Mouse (Mus musculus): Measurements from ENCODE around the gene Gm17622. TPM values are rescaled to one million over a fixed set of nuclear protein-coding genes. Genes with fewer than 3 reads are reported as not detected.

Gm17622 gene
- polyA plus RNA-seq, 1 experiment = not detected

DNA sequence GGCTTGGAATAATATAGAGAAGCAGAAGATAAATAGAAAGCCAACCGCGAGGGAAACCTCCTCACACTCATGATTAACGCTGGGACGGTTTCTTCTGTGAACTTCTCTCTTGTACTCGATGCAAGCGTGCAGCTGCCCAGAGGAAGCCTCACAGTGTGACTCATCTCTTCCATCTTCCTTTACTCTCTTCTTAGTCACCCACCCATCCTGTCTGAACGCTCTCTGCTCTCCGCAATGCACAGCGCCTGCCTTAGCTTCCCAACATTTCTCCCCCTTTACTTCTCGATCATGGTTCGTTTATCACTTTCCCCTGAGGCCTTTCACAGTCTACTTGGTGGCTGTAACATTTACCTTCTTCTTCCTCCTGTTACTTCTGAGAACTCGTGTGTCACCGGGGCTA, 20.1 kb downstream of the Gm17622 start:
- no peak for DNase-seq (ENCODE audit: low read depth)

DNA sequence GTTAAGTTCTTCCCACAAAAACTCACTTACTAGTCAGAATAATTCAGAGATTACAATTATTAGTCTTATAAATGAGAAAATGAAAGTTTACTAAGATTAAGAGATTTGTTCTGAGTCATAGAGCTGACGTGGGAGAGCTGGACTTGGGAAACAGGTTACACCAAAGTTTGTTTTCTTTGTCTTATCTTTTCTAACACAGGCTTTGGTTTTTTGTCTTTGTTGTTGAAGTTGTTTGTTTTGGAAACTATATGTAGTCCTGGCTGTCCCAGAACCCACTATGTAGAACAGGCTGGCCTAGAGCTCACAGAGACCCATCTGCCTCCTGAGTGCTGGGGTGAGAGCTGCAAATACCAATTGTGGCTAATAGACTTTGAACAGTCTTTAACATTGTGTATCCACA, 20.7 kb downstream of the Gm17622 start:
- DNase-seq (ENCODE audit: low read depth) = no peak

DNA sequence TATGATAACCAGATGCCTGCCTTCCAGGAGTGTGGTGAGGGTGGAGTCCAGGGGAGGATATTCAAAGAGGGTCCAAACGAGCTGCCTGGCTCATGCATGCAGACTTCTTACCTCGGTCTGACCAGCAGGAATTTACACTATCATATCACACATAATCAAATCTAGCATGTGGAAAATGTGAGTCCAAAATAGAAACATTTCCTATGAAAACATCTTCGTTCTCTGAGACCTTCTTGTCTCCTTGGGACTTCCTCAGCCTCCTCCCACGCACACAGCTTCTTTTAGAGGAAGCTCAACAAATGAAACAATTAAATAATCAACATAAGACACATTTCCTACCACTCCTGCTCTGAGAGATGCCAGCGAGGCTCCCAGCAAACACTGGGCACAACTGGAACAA, 21.4 kb downstream of the Gm17622 start:
- no peak for DNase-seq (ENCODE audit: low read depth)

DNA sequence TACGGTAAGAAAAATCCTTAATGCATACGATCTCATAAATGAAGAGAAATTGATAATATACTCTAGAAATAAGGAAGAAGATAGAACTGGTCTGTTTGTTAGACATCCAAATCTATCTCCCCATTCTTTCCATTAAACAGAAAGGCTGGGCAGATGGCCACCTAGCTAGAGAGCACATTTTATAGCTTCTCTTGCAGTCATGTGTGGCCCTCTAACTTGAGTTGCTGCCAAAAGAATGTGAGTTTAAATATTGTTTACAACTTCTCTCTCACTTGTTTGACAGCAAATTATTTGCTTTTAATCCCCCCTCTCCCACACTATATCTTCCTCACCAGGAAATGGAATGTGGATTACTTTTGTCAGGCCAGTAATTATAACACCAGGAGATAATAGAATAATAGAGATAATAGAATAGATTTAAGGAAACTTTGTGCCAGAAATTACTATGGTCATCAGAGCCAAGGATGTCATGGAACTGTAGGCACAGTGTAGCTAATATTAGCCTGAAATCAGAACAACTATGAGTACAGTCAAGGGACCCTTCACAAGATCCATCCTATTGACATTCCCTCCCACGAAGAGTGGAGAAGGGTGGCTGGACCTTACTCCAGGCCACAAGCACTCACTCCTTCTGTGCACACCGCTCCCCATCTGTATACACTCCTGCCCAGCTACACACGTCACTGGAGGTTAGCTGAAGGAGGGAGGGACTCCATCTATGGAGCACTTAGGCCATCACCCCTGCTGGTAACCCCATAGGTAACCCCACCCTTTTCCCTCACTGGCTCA, 23.8 kb downstream of the Gm17622 start:
- no peak for DNase-seq (ENCODE audit: low read depth)

DNA sequence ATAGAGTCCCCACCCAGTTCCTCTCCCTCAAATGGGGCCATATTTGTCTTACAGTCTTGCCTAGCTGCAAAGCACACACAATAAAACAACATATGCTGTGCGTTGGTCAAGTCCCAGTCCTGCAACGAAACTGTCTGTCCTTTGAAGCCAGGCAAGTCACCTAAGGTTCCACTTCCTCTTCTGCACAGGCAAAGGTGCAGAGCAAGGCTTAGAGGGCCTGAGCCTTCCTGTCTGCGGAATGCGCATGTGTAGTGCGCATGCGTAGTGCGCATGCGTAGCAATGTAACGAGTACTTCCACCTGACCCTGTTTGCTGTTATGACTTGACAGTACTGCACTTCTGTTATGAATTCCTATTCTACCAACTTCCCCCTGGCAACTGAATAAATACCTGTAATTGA, 25.7 kb downstream of the Gm17622 start:
- no peak for DNase-seq (ENCODE audit: low read depth)

DNA sequence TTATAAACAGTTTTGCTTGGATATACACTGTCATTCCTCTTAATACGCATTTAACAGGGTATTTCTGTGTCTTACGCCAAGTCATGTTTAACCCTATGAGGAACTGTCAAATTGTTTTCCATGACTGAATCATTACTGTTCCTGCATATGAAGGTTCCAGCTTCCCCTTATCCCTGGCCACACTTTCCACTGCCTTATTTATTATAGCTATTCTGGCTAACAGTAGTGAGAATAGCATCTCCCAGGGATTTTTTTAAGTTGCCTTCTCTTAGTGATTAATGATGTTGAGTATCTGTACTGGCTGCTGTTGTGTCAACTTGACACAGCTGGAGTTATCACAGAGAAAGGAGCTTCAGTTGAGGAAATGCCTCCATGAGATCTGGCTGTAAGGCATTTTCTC, 26.8 kb downstream of the Gm17622 start:
- DNase-seq (ENCODE audit: low read depth) = no peak

DNA sequence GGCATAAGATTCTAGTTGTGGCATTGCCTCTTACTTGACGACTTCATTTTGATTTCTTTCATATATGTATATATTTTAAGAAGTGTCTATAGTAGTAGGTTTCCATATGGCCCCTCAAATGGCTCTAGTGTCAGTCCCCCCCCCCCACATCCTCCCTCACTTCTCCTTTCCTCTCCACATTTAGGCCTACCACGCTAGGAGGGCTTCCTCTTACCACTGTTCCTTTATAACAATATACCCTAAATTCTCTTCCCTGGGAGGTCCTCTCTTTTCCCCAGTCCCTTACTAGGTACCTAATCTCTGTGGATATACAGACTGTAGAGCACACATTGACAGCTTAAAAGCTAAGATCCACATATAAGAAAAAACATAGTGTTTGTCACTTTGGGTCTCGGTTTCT, 30.8 kb downstream of the Gm17622 start:
- DNase-seq (ENCODE audit: low read depth) = no peak

DNA sequence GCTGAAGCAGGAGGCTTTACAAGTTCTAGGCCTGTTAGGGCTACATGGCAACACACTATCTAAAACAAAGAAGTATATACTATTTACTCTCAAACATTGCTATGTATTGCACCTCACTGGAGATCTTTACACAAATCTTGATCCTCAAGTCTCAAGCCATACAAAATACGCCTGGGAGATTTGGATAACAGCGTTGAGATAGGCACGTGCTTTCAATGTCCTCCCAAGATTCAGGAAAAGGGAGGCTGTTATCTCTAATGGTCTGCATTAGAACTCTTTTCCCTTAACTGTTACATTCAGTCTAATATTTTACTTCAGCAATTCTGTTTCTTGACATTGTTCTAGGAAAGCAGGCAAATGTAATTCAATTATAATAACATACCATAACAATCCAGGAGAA, 36.5 kb downstream of the Gm17622 start:
- DNase-seq (ENCODE audit: low read depth) = no peak

DNA sequence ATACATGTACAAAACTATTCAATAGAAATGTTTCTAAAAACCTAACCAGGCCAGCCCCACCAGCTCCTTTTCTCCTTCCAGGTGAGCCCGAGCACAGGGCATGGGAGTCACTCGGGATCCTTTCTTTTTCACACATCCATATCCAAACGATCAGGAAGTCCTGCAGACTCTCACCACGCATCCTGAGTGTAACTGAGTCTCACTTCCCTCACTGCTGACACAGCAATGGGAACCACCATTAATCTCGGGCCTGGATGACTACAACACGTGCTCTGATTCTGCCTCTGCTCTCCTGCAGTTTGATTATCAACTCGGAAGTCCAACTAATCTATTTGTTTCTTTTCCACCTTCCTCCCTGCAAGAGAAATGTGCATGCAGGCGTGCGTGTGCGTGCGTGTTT, 37.3 kb downstream of the Gm17622 start:
- DNase-seq (ENCODE audit: low read depth) = no peak

DNA sequence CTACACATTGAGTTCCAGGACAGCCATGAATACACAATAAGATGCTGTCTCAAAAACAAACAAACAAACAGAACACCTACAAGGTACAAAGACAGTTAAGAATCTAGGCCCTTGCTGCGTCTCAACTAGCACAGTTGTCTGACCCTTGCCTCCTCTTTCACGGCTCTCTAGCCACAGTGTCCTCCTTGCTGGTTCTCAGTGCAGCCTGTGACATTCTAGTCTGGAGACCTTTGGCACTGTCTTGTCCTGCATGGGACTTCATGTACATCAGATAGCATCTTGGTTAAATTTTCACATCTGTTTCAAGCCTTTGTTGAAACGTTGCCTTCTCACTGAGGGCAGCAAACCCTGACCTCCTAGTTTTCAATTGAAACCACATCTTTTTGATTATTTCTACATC, 38.2 kb downstream of the Gm17622 start:
- DNase-seq (ENCODE audit: low read depth) = no peak

DNA sequence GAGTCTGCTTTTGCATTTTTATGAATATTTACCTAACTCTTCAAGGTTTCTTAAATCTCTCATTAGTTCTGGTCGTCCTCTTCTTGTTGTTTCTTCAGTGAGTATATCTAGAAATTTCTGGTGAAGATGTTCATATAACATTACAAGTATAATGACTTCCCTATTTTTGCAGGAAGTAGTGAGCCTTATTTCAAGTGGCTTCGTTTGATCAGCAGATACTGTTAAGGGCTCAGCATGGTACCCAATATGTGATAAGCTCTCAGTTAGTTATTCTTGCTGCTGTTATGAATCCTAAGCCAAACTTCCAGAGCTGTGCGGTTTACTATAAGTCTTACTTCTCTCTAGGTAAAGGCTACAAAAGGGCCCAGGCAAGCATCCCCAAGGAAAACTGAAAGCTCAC, 39.0 kb downstream of the Gm17622 start:
- DNase-seq (ENCODE audit: low read depth) = no peak

DNA sequence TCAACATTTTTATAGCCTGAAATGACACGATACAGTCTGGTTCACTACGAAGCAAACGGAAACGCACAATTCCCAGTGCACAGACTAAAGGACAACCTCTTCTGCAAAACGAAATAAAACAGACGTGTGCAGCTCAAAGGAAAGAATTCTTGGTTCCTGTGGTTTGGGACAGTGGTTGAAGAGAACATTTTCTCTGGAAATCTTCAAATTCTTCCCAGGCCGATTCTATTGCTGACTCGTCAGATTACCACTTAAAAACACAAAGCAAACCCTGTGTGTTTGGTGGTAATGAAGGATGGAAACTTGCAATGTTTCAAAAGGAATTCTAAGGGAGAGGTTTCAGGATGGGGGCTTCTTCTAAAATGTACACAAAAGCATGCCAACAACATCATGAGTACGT, 39.5 kb downstream of the Gm17622 start:
- DNase-seq (ENCODE audit: low read depth) = no peak

DNA sequence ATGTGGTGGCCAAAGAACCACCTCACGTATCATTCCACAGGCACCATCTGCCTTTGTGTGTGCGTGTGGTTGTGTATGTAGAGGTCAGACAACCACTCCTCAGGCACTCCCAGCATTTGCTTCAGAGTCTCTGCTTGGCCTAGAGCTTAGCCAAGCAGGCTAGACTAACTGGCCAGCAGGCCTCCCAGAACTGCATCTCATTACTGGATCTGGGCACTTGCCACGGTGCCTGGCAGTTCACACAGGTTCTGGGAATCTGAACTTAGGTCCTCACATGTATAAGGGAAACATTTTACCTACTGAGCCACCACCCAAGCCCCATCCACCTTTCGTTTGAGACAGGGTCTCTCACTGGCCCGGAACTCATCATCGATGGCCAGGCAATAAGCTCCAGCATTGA, 41.6 kb downstream of the Gm17622 start:
- DNase-seq (ENCODE audit: low read depth) = no peak

DNA sequence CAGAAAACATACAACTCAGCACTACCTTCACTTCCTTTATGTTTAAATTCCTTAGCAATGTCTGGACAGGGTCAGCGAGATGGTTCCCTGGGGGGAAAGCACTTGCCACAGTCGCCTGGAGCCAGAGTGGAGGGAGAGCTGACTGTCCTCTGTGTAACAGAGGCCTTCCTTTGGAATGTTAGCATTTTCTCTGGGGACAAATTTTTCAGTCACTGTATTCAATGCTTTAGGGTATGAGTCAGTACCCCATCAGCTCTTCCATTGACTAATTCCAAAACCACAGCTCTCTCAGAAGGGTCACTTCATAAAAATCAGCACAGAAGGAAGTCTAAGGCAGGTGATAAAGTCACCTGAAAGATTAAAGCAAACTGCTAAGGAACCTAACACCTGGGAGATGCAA, 43.2 kb downstream of the Gm17622 start:
- no peak for DNase-seq (ENCODE audit: low read depth)

DNA sequence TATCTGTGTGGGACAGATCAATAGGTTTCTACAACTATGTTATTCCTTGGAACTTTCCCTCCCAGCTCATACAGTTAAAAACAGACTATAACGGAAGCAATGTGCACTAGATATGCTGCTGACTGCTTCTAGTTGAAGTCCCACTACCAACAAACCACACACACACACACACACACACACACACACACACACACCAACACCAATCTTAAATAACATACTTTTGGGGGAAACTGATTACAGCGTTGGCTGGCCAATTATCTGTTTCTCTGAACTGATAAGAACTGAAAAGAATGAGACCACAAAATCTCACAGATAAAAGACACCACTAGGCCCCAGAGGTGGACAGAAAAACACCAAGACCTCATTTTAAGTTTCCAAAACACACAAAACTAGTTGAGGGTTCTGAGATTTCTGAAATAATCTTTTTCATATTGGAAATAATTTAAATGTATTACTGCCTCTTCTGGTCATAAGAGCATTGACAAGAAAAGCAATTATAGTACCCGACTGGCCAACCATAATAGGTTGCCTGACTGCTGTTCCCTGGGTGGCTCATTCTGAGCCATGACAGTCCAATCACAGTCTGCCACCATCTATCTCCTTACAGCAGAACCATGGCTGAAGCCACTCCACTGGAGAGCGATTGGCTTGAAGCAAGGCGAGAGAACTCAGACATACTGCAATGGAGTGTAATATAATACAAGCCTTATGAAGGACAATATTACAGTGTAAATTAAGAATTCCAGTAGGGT, 46.5 kb downstream of the Gm17622 start:
- no peak for DNase-seq (ENCODE audit: low read depth)

DNA sequence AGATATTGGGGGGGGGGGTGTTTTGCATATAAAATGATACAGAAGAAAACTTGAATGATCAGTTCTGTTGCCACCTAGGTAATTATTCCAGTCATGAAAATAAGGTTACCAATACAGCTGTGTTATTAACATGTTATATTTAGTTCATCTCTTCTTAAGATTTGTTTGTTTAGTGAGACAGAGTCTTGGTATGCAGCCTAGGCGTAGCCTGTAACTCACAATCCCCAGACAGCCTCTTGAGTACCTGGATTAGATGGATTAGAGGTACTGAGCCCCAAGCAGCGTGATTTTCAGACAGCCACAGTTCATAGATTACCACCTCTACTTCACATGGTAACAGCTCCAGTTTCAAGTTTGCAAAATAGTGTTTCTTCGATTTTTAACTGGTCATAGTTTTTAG, 47.6 kb downstream of the Gm17622 start:
- no peak for DNase-seq (ENCODE audit: low read depth)

Other genes with a start within 250 kb of the Gm17622 start
- gene Poc5, start 102.4 kb upstream of the Gm17622 start, polyA plus RNA-seq (2012; rRNA removed) = 6.5 and 8.5 TPM in 2 replicates
- gene Ankdd1b, start 19.5 kb upstream of the Gm17622 start, polyA plus RNA-seq (2012; rRNA removed) = 0.55 and 0.88 TPM in 2 replicates
- gene Polk, start 51.8 kb downstream of the Gm17622 start, polyA plus RNA-seq (2012; rRNA removed) = 2.8 TPM in 2 replicates
- gene Col4a3bp, start 51.9 kb downstream of the Gm17622 start, polyA plus RNA-seq (2012; rRNA removed) = 10.5 and 13.1 TPM in 2 replicates
- 21.5 and 33.5 TPM in 2 replicates for gene Hmgcr, start 180.2 kb downstream of the Gm17622 start, polyA plus RNA-seq (2012; rRNA removed)

Data from gonadal fat pad, adult 2 months (tissue).